Mouse (Mus musculus) T-helper 2 cell (primary cell): Measurements from ENCODE around the gene Lgi4.

Experiments used
- in situ Hi-C: fragments of 300-600 bp; cut with MboI, MseI; formaldehyde crosslinking; loops from one replicate; pipeline ENCODE4 v1.15.1; 2025; ENCODE audit warnings: high pct_unique_total_duplicates

Gene Lgi4

GRCm38 (mm10) chr7:31051321-31052021, 7.7 kb upstream of the Lgi4 start, which contains the start of gene Fxyd7:
TSS of gene Fxyd7 (minus strand) at chr7:31051467.
- in situ Hi-C loops, result no loop called here

- in situ Hi-C loops, result no loop called here
These were observed 6.9 kb upstream of the Lgi4 start for GRCm38 (mm10) chr7:31052251-31052635.

GRCm38 (mm10) chr7:31052636-31053434, 6.3 kb upstream of the Lgi4 start:
- in situ Hi-C loops, result no loop called here

- in situ Hi-C loops, result no loop called here
These were observed 5.2 kb upstream of the Lgi4 start for GRCm38 (mm10) chr7:31053882-31054447.

- in situ Hi-C loops, result no loop called here
These were observed 4.4 kb upstream of the Lgi4 start for GRCm38 (mm10) chr7:31054661-31055320.

- in situ Hi-C loops, result no loop called here
These were observed 3.8 kb upstream of the Lgi4 start for GRCm38 (mm10) chr7:31055354-31055824.

GRCm38 (mm10) chr7:31055883-31056282, 3.3 kb upstream of the Lgi4 start:
- in situ Hi-C loops, result no loop called here

GRCm38 (mm10) chr7:31056448-31056847, 2.7 kb upstream of the Lgi4 start:
- in situ Hi-C loops, result no loop called here

GRCm38 (mm10) chr7:31057071-31057470, 2.1 kb upstream of the Lgi4 start, which contains the start of gene Fxyd1:
TSS of gene Fxyd1 (minus strand) at chr7:31057199.
- in situ Hi-C loops, result no loop called here

GRCm38 (mm10) chr7:31057730-31058129, 1.4 kb upstream of the Lgi4 start:
- in situ Hi-C loops, result no loop called here

- in situ Hi-C loops, result no loop called here
These were observed 931 bp upstream of the Lgi4 start for GRCm38 (mm10) chr7:31058211-31058610.

- in situ Hi-C loops, result no loop called here
These were observed 928 bp downstream of the Lgi4 start for GRCm38 (mm10) chr7:31059919-31060620.

- in situ Hi-C loops, result no loop called here
These were observed 1.5 kb downstream of the Lgi4 start for GRCm38 (mm10) chr7:31060621-31061010.

GRCm38 (mm10) chr7:31063074-31063560, 4.0 kb downstream of the Lgi4 start:
- in situ Hi-C loops, result no loop called here

GRCm38 (mm10) chr7:31067836-31068235, 8.7 kb downstream of the Lgi4 start:
- in situ Hi-C loops, result no loop called here

GRCm38 (mm10) chr7:31069491-31069890, 10.3 kb downstream of the Lgi4 start:
- in situ Hi-C loops, result no loop called here

- in situ Hi-C loops, result no loop called here
These were observed 11.2 kb downstream of the Lgi4 start for GRCm38 (mm10) chr7:31070324-31070723.

- in situ Hi-C loops, result no loop called here
These were observed 13.2 kb downstream of the Lgi4 start for GRCm38 (mm10) chr7:31072326-31072725.

- in situ Hi-C loops, result no loop called here
These were observed 14.4 kb downstream of the Lgi4 start for GRCm38 (mm10) chr7:31073546-31073945.

GRCm38 (mm10) chr7:31074061-31074712, 15.0 kb downstream of the Lgi4 start:
- in situ Hi-C loops, result no loop called here

GRCm38 (mm10) chr7:31074713-31075069, 15.5 kb downstream of the Lgi4 start:
- in situ Hi-C loops, result no loop called here
